In genomic region chr11:3853481-3854034, GRCm38 (mm10) we compare ENCODE assay signal across 10 mouse cellular contexts. TPM values are rescaled to one million over a fixed set of nuclear protein-coding genes. Genes with fewer than 3 reads are reported as not detected.
A peak's percentile ranks its signal among the peaks of the same experiment; 100 is the strongest.
DNase-seq lines count a peak whose midpoint lies in the region; ATAC-seq and TF ChIP-seq lines count a peak whose summit lies in the region.
"Had no signal": no experiment of that assay in that cellular context is flagged by ENCODE, and none has a peak within 500 bp of the region (broad histone marks: within the 10 kb centered on the region; RNA-seq: fewer than 3 reads in every experiment).

No protein-coding gene starts in this region.

- no peak overlapping the region for H3K27ac ChIP-seq in heart, embryonic 12.5 days (ENCODE audit: poor library complexity, severe bottlenecking)
- peak overlapping the region; percentile 80 for H3K27ac ChIP-seq in heart, embryonic 15.5 days
- H3K27ac ChIP-seq in intestine, postnatal 0 days (ENCODE audit: low read depth, low read length), result no peak overlapping the region

- ATAC-seq in heart, embryonic 12.5 days (ENCODE audit: insufficient number of reproducible peaks, low FRiP score), result no peak
- ATAC-seq in heart, embryonic 15.5 days (replicated peaks; ENCODE audit: insufficient number of reproducible peaks, insufficient read depth, low FRiP score, low read depth), result peak; percentile 77
- no peak for ATAC-seq in intestine, postnatal 0 days

- intact Hi-C loops in left cerebral cortex, postnatal 10 days (cut with DNase I), result no loop called here

- peak; percentile 31 for DNase-seq in heart, adult 8-10 months (ENCODE audit: low spot score)
- peak; percentile 94 to 95 for DNase-seq in cerebellum, adult 18-20 months
- DNase-seq in left cerebral cortex, postnatal 10 days (ENCODE audit: extremely low spot score in 1 of 2, low spot score in 2 of 2), result peak; percentile 62
- DNase-seq in testis, postnatal 10 days (ENCODE audit: low spot score), result peak; percentile 64
- no peak for DNase-seq in thymus, adult 18-20 months

- H3K27me3 ChIP-seq in heart, embryonic 12.5 days (replicated peaks), result no peaks in the 10 kb centered on the region; the same call in 1 of the 2 replicates
- H3K27me3 ChIP-seq in heart, embryonic 15.5 days, result no peaks in the 10 kb centered on the region
- H3K27me3 ChIP-seq in intestine, postnatal 0 days (replicated peaks; ENCODE audit: control insufficient read depth, insufficient read depth, low read length), result no peaks in the 10 kb centered on the region

- TF ChIP-seq CTCF in intestine, postnatal 0 days (IDR thresholded peaks at IDR 0.05; ENCODE audit: low read depth), result no peak

- H3K4me3 ChIP-seq in heart, embryonic 12.5 days, result no peak overlapping the region
- no peak overlapping the region for H3K4me3 ChIP-seq in heart, embryonic 15.5 days
- no peak overlapping the region for H3K4me3 ChIP-seq in intestine, postnatal 0 days (ENCODE audit: low read depth, low read length)
- H3K4me3 ChIP-seq: erythroblast, embryonic 14.5 days; megakaryocyte, embryonic 14.5 days had no signal

- no peaks in the 10 kb centered on the region; the same call in 1 of the 2 replicates for H3K9me3 ChIP-seq in heart, embryonic 12.5 days (replicated peaks)
- H3K9me3 ChIP-seq in heart, embryonic 15.5 days (replicated peaks), result no peaks in the 10 kb centered on the region
- H3K9me3 ChIP-seq in intestine, postnatal 0 days (ENCODE audit: control insufficient read depth), result no peaks in the 10 kb centered on the region

- H3K4me2 ChIP-seq in heart, embryonic 12.5 days, result no peak overlapping the region
- H3K4me2 ChIP-seq in heart, embryonic 15.5 days, result no peak overlapping the region
- no peak overlapping the region for H3K4me2 ChIP-seq in intestine, postnatal 0 days (replicated peaks; ENCODE audit: low read depth)

- 61% methylated on average over 5 of the region's 5 CpGs for WGBS in heart, embryonic 12.5 days
- WGBS in heart, embryonic 15.5 days, result 51% methylated on average over 5 of the region's 5 CpGs
- 75% methylated on average over 5 of the region's 5 CpGs for WGBS in intestine, postnatal 0 days

- no peaks in the 10 kb centered on the region; the same call in 1 of the 2 replicates for H3K4me1 ChIP-seq in heart, embryonic 12.5 days (replicated peaks)
- H3K4me1 ChIP-seq in heart, embryonic 15.5 days (replicated peaks), result peaks cover 14% of the 10 kb centered on the region
- H3K4me1 ChIP-seq in intestine, postnatal 0 days (replicated peaks; ENCODE audit: control insufficient read depth, insufficient read depth, low read length), result no peaks in the 10 kb centered on the region

- H3K36me3 ChIP-seq in heart, embryonic 12.5 days, result no peaks in the 10 kb centered on the region
- H3K36me3 ChIP-seq in heart, embryonic 15.5 days, result no peaks in the 10 kb centered on the region
- H3K36me3 ChIP-seq in intestine, postnatal 0 days (ENCODE audit: control insufficient read depth, insufficient read depth), result no peaks in the 10 kb centered on the region

- no peak overlapping the region for H3K9ac ChIP-seq in heart, embryonic 12.5 days
- no peak overlapping the region for H3K9ac ChIP-seq in heart, embryonic 15.5 days
- H3K9ac ChIP-seq in intestine, postnatal 0 days (ENCODE audit: low read depth, low read length), result no peak overlapping the region

RNA-seq across cellular contexts. Expression of gene Osbp2, which starts 10.1 kb away (rescaled TPM):
- total RNA-seq in heart, adult 8-10 months (2022), result 10 to 100 TPM; 17.0 to 22.2 (median 20.1) TPM
- polyA plus RNA-seq in heart, embryonic 12.5 days (2016; fragmentation: Nextera tagmentation; extraction: Ambion mirVana), result 0.32 TPM in 2 replicates
- 0.89 and 1.5 TPM in 2 replicates for polyA plus RNA-seq in heart, embryonic 15.5 days (2015; fragmentation: Nextera tagmentation; extraction: Ambion mirVana)
- total RNA-seq in left cerebral cortex, postnatal 10 days (2021), result 100 to 1,000 TPM; 125 to 126 TPM
- polyA plus RNA-seq in intestine, postnatal 0 days (2015; fragmentation: Nextera tagmentation; extraction: Ambion mirVana), result 1.9 TPM in 2 replicates
- polyA plus RNA-seq: erythroblast, embryonic 14.5 days had no signal

RNA-seq across cellular contexts. Expression of gene 4921536K21Rik, which starts 41.3 kb away (rescaled TPM):
- under 1 TPM; 0.57 to 0.91 (median 0.60) TPM for total RNA-seq in heart, adult 8-10 months (2022)
- polyA plus RNA-seq in heart, embryonic 12.5 days (2016; fragmentation: Nextera tagmentation; extraction: Ambion mirVana), result 0.12 and 0.20 TPM in 2 replicates
- 0.06 and 0.21 TPM in 2 replicates for polyA plus RNA-seq in heart, embryonic 15.5 days (2015; fragmentation: Nextera tagmentation; extraction: Ambion mirVana)
- under 1 TPM; 0.62 to 0.65 TPM for total RNA-seq in left cerebral cortex, postnatal 10 days (2021)
- 0.09 and 0.20 TPM in 2 replicates for polyA plus RNA-seq in intestine, postnatal 0 days (2015; fragmentation: Nextera tagmentation; extraction: Ambion mirVana)

RNA-seq across cellular contexts. Expression of gene Dusp18, which starts 41.5 kb away (rescaled TPM):
- total RNA-seq in heart, adult 8-10 months (2022), result 10 to 100 TPM; 31.5 to 52.7 (median 36.9) TPM
- polyA plus RNA-seq in heart, embryonic 12.5 days (2016; fragmentation: Nextera tagmentation; extraction: Ambion mirVana), result 13.5 and 14.5 TPM in 2 replicates
- polyA plus RNA-seq in heart, embryonic 15.5 days (2015; fragmentation: Nextera tagmentation; extraction: Ambion mirVana), result 9.5 and 9.8 TPM in 2 replicates
- total RNA-seq in left cerebral cortex, postnatal 10 days (2021), result 10 to 100 TPM; 18.8 to 21.0 TPM
- 2.4 and 2.5 TPM in 2 replicates for polyA plus RNA-seq in intestine, postnatal 0 days (2015; fragmentation: Nextera tagmentation; extraction: Ambion mirVana)
- polyA plus RNA-seq: erythroblast, embryonic 14.5 days had no signal

Comparison
In these comparisons a context has a peak if more than half of its experiments do, and no peak if none do; other contexts are left out.
1. DNase-seq: peak in heart, adult 8-10 months (single experiment), cerebellum, adult 18-20 months (2 of 2), left cerebral cortex, postnatal 10 days (2 of 2) and testis, postnatal 10 days (single experiment); none in thymus, adult 18-20 months (0 of 2).